Mouse (Mus musculus) heart, postnatal 0 days (tissue): ENCODE results near the gene Tmem229b. TPM values are rescaled to one million over a fixed set of nuclear protein-coding genes. Genes with fewer than 3 reads are reported as not detected.
A peak's percentile ranks its signal among the peaks of the same experiment; 100 is the strongest.

Source experiments
- ATAC-seq: fragments of 200-750 bp; cut with Nextera tagmentation; 2 replicates; pipeline ENCODE4 v1.8.0; 2017; ENCODE audit warnings: low read depth, moderate number of reproducible peaks, moderate library complexity; ENCODE audit not compliant: insufficient read depth
- DNase-seq: peaks from one replicate; pipeline ENCODE4 v3.0.0-alpha.2; 2016; ENCODE audit warnings: low spot score
- H3K27ac ChIP-seq: fragments of 300-500 bp; sonication (generic); 2 replicates; pipeline ENCODE4 v1.5.1; 2014; ENCODE audit warnings: low read depth, mild to moderate bottlenecking
- H3K27me3 ChIP-seq: fragments of 300-500 bp; sonication (generic); 2 replicates; pipeline ENCODE4 v1.6.1; 2014; ENCODE audit warnings: low read length, mixed read lengths; ENCODE audit not compliant: control insufficient read depth, insufficient read depth
- H3K36me3 ChIP-seq: fragments of 300-500 bp; sonication (generic); replicated peaks from 2 replicates; pipeline ENCODE4 v1.6.1; 2014; ENCODE audit warnings: low read length, mixed read lengths; ENCODE audit not compliant: control insufficient read depth, insufficient read depth
- H3K4me1 ChIP-seq: fragments of 300-500 bp; sonication (generic); 2 replicates; pipeline ENCODE4 v1.6.1; 2014; ENCODE audit warnings: antibody characterized with exemption; ENCODE audit not compliant: control insufficient read depth, insufficient read depth
- H3K4me2 ChIP-seq: fragments of 300-500 bp; sonication (generic); 2 replicates; pipeline ENCODE4 v1.6.1; 2014; ENCODE audit warnings: low read depth, mild to moderate bottlenecking, low read length, moderate library complexity
- H3K4me3 ChIP-seq: fragments of 300-500 bp; sonication (generic); 2 replicates; pipeline ENCODE4 v1.5.1; 2014; ENCODE audit warnings: low read depth, low read length
- H3K9ac ChIP-seq: fragments of 300-500 bp; sonication (generic); replicated peaks from 2 replicates; pipeline ENCODE4 v1.6.1; 2014; ENCODE audit warnings: low read depth, low read length, mixed read lengths
- H3K9me3 ChIP-seq: fragments of 300-500 bp; sonication (generic); replicated peaks from 2 replicates; pipeline ENCODE4 v1.6.1; 2016; ENCODE audit warnings: low read length; ENCODE audit not compliant: control insufficient read depth
- CTCF ChIP-seq: IDR thresholded peaks from 2 replicates; pipeline ENCODE4 v1.5.1; 2016; ENCODE audit warnings: antibody characterized with exemption, control low read depth, low read depth
- EP300 ChIP-seq: IDR thresholded peaks from 2 replicates; pipeline ENCODE4 v1.6.1; 2016; ENCODE audit warnings: antibody characterized with exemption, low read depth
- WGBS: fragments of 180-500 bp; shearing (Covaris S2); extraction: QIAGEN DNeasy Blood & Tissue Kit; methylation state at CpG from one replicate; pipeline ENCODE4 v1.1.7; 2014; 5-methylcytosine and 5-hydroxymethylcytosine counted together
- polyA plus RNA-seq: library from polyadenylated mRNA; unstranded; fragments of >200 nt; fragmentation: Nextera tagmentation; extraction: Ambion mirVana; gene quantifications from 2 replicates; pipeline ENCODE4 v1.2.1, GENCODE M21; 2015
- total RNA-seq: library from RNA; depleted of rRNA; stranded (reverse); fragments of >200 nt; gene quantifications from 2 replicates; pipeline ENCODE4 v1.2.3, GENCODE M21; 2014; ENCODE audit warnings: low replicate concordance

The Tmem229b gene
- total and polyA plus RNA-seq, 2 experiments from 2014 or later: 1.9 to 4.8 TPM

- Histone ChIP-seq H3K9ac (no peak overlapping the region), H3K9me3 (no peaks in the 10 kb centered on the region), H3K4me2 (no peak overlapping the region), H3K4me3 (no peak overlapping the region), H3K36me3 (no peaks in the 10 kb centered on the region), H3K27ac (peak overlapping the region; percentile 60), H3K4me1 (peaks cover 35% of the 10 kb centered on the region), H3K27me3 (peaks cover 13% of the 10 kb centered on the region)
- ATAC-seq (peak; percentile 82), DNase-seq (peak; percentile 85)
- WGBS: 36% methylated on average over 1 of the region's 1 CpGs
- TF ChIP-seq EP300 (peak; percentile 98), CTCF (no peak)
Measured at GRCm38 (mm10) chr12:79048898-79049297, 41.5 kb upstream of the Tmem229b start.

- 88% methylated on average over 7 of the region's 7 CpGs for WGBS
- Histone ChIP-seq H3K4me3 (no peak overlapping the region), H3K4me2 (no peak overlapping the region), H3K27ac (no peak overlapping the region), H3K36me3 (no peaks in the 10 kb centered on the region), H3K9me3 (no peaks in the 10 kb centered on the region), H3K27me3 (peaks cover 26% of the 10 kb centered on the region), H3K4me1 (peaks cover 35% of the 10 kb centered on the region), H3K9ac (no peak overlapping the region)
- TF ChIP-seq CTCF (no peak), EP300 (no peak)
- DNase-seq: no peak
- ATAC-seq: no peak
Measured at GRCm38 (mm10) chr12:79047203-79047602, 39.8 kb upstream of the Tmem229b start.

- no peak overlapping the region for H3K9ac ChIP-seq
- no peak for ATAC-seq
- H3K27ac ChIP-seq: no peak overlapping the region
- H3K4me3 ChIP-seq: no peak overlapping the region
- no peak overlapping the region for H3K4me2 ChIP-seq
- H3K27me3 ChIP-seq: peaks cover 36% of the 10 kb centered on the region
- peaks cover 30% of the 10 kb centered on the region for H3K4me1 ChIP-seq
- no peak for DNase-seq
- H3K9me3 ChIP-seq: no peaks in the 10 kb centered on the region
- TF ChIP-seq CTCF (no peak), EP300 (no peak)
- WGBS: 54% methylated on average over 6 of the region's 6 CpGs
- H3K36me3 ChIP-seq: peaks cover 5% of the 10 kb centered on the region; the same call in 1 of the 2 replicates
Measured at GRCm38 (mm10) chr12:79046171-79046570, 38.7 kb upstream of the Tmem229b start.

GRCm38 (mm10) chr12:79044668-79045067, 37.2 kb upstream of the Tmem229b start:
- Histone ChIP-seq H3K36me3 (peaks cover 7% of the 10 kb centered on the region; the same call in 1 of the 2 replicates), H3K9ac (no peak overlapping the region), H3K9me3 (no peaks in the 10 kb centered on the region), H3K4me3 (no peak overlapping the region), H3K27me3 (peaks cover 49% of the 10 kb centered on the region), H3K27ac (peak overlapping the region; percentile 30; the same call in 1 of the 2 replicates), H3K4me1 (peaks cover 23% of the 10 kb centered on the region), H3K4me2 (no peak overlapping the region)
- DNase-seq: peak; percentile 96
- 30% methylated on average over 8 of the region's 8 CpGs for WGBS
- TF ChIP-seq EP300: peak; percentile 98
- TF ChIP-seq CTCF: no peak
- ATAC-seq: peak; percentile 85

GRCm38 (mm10) chr12:79041436-79041835, 34.0 kb upstream of the Tmem229b start:
- Histone ChIP-seq H3K9ac (no peak overlapping the region), H3K27me3 (peaks cover 53% of the 10 kb centered on the region), H3K36me3 (peaks cover 7% of the 10 kb centered on the region; the same call in 1 of the 2 replicates), H3K4me3 (no peak overlapping the region), H3K4me1 (peaks cover 5% of the 10 kb centered on the region; the same call in 1 of the 2 replicates), H3K27ac (no peak overlapping the region), H3K9me3 (no peaks in the 10 kb centered on the region), H3K4me2 (no peak overlapping the region)
- DNase-seq: no peak
- no peak for ATAC-seq
- TF ChIP-seq EP300 (no peak), CTCF (no peak)

GRCm38 (mm10) chr12:79040201-79040827, 32.9 kb upstream of the Tmem229b start:
- TF ChIP-seq CTCF: no peak
- no peak for TF ChIP-seq EP300
- H3K36me3 ChIP-seq: peaks cover 7% of the 10 kb centered on the region; the same call in 1 of the 2 replicates
- 0 out of 2 replicates have a peak, but pooled peaks cover 4% of the 10 kb centered on the region for H3K4me1 ChIP-seq

More at GRCm38 (mm10) chr12:79040201-79040827, 32.9 kb upstream of the Tmem229b start:
- DNase-seq: no peak
- H3K27me3 ChIP-seq: peaks cover 61% of the 10 kb centered on the region
- H3K9ac ChIP-seq: no peak overlapping the region
- H3K9me3 ChIP-seq: no peaks in the 10 kb centered on the region
- H3K27ac ChIP-seq: no peak overlapping the region
- WGBS: 81% methylated on average over 11 of the region's 11 CpGs
- no peak for ATAC-seq
- no peak overlapping the region for H3K4me2 ChIP-seq
- no peak overlapping the region for H3K4me3 ChIP-seq
